Mouse (Mus musculus): ENCODE data around the gene Fmn2. TPM values are rescaled to one million over a fixed set of nuclear protein-coding genes. Genes with fewer than 3 reads are reported as not detected.

The Fmn2 gene
- total and polyA plus RNA-seq, 2 experiments from 2014 or later = 8.2 to 19.9 TPM

DNA sequence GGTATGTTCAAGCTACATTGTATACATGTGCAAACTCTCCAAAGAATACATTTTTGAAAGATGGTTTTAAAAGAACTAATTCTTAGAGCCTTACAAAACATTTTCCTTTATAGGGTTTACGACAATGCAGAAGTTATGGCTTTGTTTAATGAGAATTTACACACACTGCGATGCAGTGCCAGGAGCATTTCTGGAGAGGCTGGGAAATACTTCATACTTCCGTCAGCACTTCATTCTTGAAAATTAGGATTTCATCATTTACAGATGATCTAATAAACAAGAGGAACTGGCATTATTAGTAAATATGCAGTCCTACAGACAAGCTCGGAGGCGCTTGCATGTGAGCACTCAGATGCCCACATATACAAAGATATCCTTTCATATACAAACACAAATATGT lies 199.2 kb downstream of the Fmn2 start:
- no peak for ATAC-seq (ENCODE audit: low FRiP score)
- 96% methylated on average over 5 of the region's 5 CpGs for WGBS
- Histone ChIP-seq H3K9me3 (ENCODE audit: low read length) (no peaks in the 10 kb centered on the region), H3K4me2 (ENCODE audit: low read depth, low read length, poor library complexity, severe bottlenecking) (no peak overlapping the region), H3K27ac (ENCODE audit: low read depth, low read length) (no peak overlapping the region), H3K4me1 (ENCODE audit: insufficient read depth, low read length) (no peaks in the 10 kb centered on the region), H3K36me3 (ENCODE audit: insufficient read depth, low read length) (no peaks in the 10 kb centered on the region), H3K9ac (replicated peaks; ENCODE audit: low read length, poor library complexity, severe bottlenecking) (no peak overlapping the region), H3K4me3 (ENCODE audit: low read depth, low read length) (no peak overlapping the region), H3K27me3 (ENCODE audit: insufficient read depth, low read length) (no peaks in the 10 kb centered on the region)
- no peak for TF ChIP-seq CTCF (IDR thresholded peaks at IDR 0.05)
- no peak for DNase-seq (ENCODE audit: low spot score)

DNA sequence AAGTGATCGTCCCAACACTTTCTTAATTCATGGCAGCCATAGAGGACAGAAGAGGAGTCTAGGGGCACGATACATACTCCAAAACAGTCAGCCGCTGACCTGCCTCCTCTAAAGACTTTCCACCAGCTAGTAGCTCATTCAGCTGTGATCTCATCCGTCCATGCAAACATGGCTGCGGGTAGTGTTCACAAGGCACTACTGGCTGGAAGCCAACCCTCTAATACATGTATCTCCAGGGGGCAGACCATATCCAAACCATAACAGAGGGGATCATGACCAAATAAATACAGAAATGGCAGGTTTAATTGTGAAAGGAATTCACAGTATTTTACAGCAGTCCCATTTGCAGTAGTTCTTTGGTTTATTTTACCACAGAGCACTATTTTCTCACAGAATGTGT lies 200.2 kb downstream of the Fmn2 start:
- ATAC-seq (ENCODE audit: low FRiP score) (no peak), DNase-seq (ENCODE audit: low spot score) (peak; percentile 21)
- H3K27ac ChIP-seq (ENCODE audit: low read depth, low read length) = no peak overlapping the region
- no peaks in the 10 kb centered on the region for H3K4me1 ChIP-seq (ENCODE audit: insufficient read depth, low read length)
- no peaks in the 10 kb centered on the region for H3K9me3 ChIP-seq (ENCODE audit: low read length)
- H3K9ac ChIP-seq (replicated peaks; ENCODE audit: low read length, poor library complexity, severe bottlenecking) = no peak overlapping the region
- no peaks in the 10 kb centered on the region for H3K36me3 ChIP-seq (ENCODE audit: insufficient read depth, low read length)
- no peak for TF ChIP-seq CTCF (IDR thresholded peaks at IDR 0.05)
- no peaks in the 10 kb centered on the region for H3K27me3 ChIP-seq (ENCODE audit: insufficient read depth, low read length)
- H3K4me3 ChIP-seq (ENCODE audit: low read depth, low read length) = no peak overlapping the region
- H3K4me2 ChIP-seq (ENCODE audit: low read depth, low read length, poor library complexity, severe bottlenecking) = no peak overlapping the region
- WGBS = 60% methylated on average over 5 of the region's 5 CpGs

DNA sequence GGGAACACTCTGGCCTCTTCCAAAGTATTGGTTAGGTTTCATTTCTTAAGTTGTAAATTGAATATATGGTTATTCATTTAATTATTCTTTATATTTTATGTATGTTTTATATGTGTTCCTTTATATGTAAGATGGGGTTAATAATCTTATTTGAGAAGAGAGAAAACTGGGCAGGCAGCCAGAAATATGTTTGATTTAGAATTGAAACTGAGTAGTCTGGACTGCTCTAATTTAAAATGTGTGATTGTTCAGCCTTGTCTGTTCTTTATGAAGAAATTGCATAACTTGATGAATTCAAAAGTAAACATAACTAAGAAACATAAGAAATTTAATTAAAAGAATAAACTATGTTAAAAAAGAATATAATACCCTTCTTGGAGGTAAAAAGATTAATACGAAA lies 202.3 kb downstream of the Fmn2 start:
- Histone ChIP-seq H3K27me3 (ENCODE audit: insufficient read depth, low read length) (no peaks in the 10 kb centered on the region), H3K4me3 (ENCODE audit: low read depth, low read length) (no peak overlapping the region), H3K9ac (replicated peaks; ENCODE audit: low read length, poor library complexity, severe bottlenecking) (no peak overlapping the region), H3K4me1 (ENCODE audit: insufficient read depth, low read length) (no peaks in the 10 kb centered on the region), H3K27ac (ENCODE audit: low read depth, low read length) (no peak overlapping the region), H3K36me3 (ENCODE audit: insufficient read depth, low read length) (no peaks in the 10 kb centered on the region), H3K4me2 (ENCODE audit: low read depth, low read length, poor library complexity, severe bottlenecking) (no peak overlapping the region), H3K9me3 (ENCODE audit: low read length) (no peaks in the 10 kb centered on the region)
- TF ChIP-seq CTCF (IDR thresholded peaks at IDR 0.05) = no peak
- ATAC-seq (ENCODE audit: low FRiP score) (no peak), DNase-seq (ENCODE audit: low spot score) (no peak)
- WGBS = 90% methylated on average over 1 of the region's 1 CpGs

GRCm38 (mm10) chr1:174719729-174720458 lies 218.3 kb downstream of the Fmn2 start:
- no peak overlapping the region for H3K4me3 ChIP-seq (ENCODE audit: low read depth, low read length)
- no peak overlapping the region for H3K27ac ChIP-seq (ENCODE audit: low read depth, low read length)
- ATAC-seq (ENCODE audit: low FRiP score) (peak; percentile 31; the same call in 1 of the 2 replicates), DNase-seq (ENCODE audit: low spot score) (peak; percentile 58)
- H3K27me3 ChIP-seq (ENCODE audit: insufficient read depth, low read length) = no peaks in the 10 kb centered on the region
- H3K9ac ChIP-seq (replicated peaks; ENCODE audit: low read length, poor library complexity, severe bottlenecking) = no peak overlapping the region
- no peaks in the 10 kb centered on the region for H3K4me1 ChIP-seq (ENCODE audit: insufficient read depth, low read length)
- H3K36me3 ChIP-seq (ENCODE audit: insufficient read depth, low read length) = peaks cover 8% of the 10 kb centered on the region; the same call in 1 of the 2 replicates
- no peak for TF ChIP-seq CTCF (IDR thresholded peaks at IDR 0.05)
- WGBS = 89% methylated on average over 12 of the region's 12 CpGs
- no peak overlapping the region for H3K4me2 ChIP-seq (ENCODE audit: low read depth, low read length, poor library complexity, severe bottlenecking)
- H3K9me3 ChIP-seq (ENCODE audit: low read length) = no peaks in the 10 kb centered on the region

DNA sequence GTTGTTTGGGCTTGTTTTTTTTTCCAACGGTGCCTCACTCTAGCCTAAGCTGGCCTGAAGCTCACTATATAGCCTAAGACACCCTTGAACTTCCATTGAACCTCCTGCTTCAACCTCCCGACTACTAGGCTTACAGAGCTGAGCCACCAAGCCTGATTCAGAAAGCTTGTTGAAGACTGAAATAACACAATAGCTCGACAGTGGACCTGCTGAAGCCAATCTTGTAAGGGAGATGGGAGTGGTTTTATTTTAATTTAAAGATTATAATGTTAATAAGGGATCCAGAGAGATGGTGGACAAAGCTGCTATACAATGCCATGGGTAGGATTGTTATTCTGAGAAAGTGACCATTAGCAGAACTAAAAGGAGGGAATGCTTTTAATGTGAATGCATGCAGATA lies 227.1 kb downstream of the Fmn2 start:
- TF ChIP-seq CTCF (IDR thresholded peaks at IDR 0.05) = no peak
- peaks cover 2% of the 10 kb centered on the region; the same call in 1 of the 2 replicates for H3K36me3 ChIP-seq (ENCODE audit: insufficient read depth, low read length)
- 80% methylated on average over 3 of the region's 3 CpGs for WGBS
- no peak overlapping the region for H3K9ac ChIP-seq (replicated peaks; ENCODE audit: low read length, poor library complexity, severe bottlenecking)
- H3K4me2 ChIP-seq (ENCODE audit: low read depth, low read length, poor library complexity, severe bottlenecking) = no peak overlapping the region
- H3K27me3 ChIP-seq (ENCODE audit: insufficient read depth, low read length) = no peaks in the 10 kb centered on the region
- no peak overlapping the region for H3K4me3 ChIP-seq (ENCODE audit: low read depth, low read length)
- no peaks in the 10 kb centered on the region for H3K4me1 ChIP-seq (ENCODE audit: insufficient read depth, low read length)
- no peak overlapping the region for H3K27ac ChIP-seq (ENCODE audit: low read depth, low read length)
- no peaks in the 10 kb centered on the region for H3K9me3 ChIP-seq (ENCODE audit: low read length)
- ATAC-seq (ENCODE audit: low FRiP score) (no peak), DNase-seq (ENCODE audit: low spot score) (no peak)

GRCm38 (mm10) chr1:174732715-174733114 lies 231.1 kb downstream of the Fmn2 start:
- Histone ChIP-seq H3K27me3 (ENCODE audit: insufficient read depth, low read length) (no peaks in the 10 kb centered on the region), H3K9me3 (ENCODE audit: low read length) (no peaks in the 10 kb centered on the region), H3K4me3 (ENCODE audit: low read depth, low read length) (no peak overlapping the region), H3K27ac (ENCODE audit: low read depth, low read length) (no peak overlapping the region), H3K4me2 (ENCODE audit: low read depth, low read length, poor library complexity, severe bottlenecking) (no peak overlapping the region), H3K36me3 (ENCODE audit: insufficient read depth, low read length) (no peaks in the 10 kb centered on the region), H3K4me1 (ENCODE audit: insufficient read depth, low read length) (no peaks in the 10 kb centered on the region), H3K9ac (replicated peaks; ENCODE audit: low read length, poor library complexity, severe bottlenecking) (no peak overlapping the region)
- TF ChIP-seq CTCF (IDR thresholded peaks at IDR 0.05) = no peak
- DNase-seq (ENCODE audit: low spot score) (no peak), ATAC-seq (ENCODE audit: low FRiP score) (no peak)
- WGBS = 77% methylated on average over 6 of the region's 6 CpGs
